Mouse (Mus musculus) heart, adult 11 months (tissue): Measurements from ENCODE around the gene Sod2.

Experiments
- DNase-seq: peaks from one replicate; pipeline ENCODE4 v3.0.0; 2022

Gene Sod2

DNA sequence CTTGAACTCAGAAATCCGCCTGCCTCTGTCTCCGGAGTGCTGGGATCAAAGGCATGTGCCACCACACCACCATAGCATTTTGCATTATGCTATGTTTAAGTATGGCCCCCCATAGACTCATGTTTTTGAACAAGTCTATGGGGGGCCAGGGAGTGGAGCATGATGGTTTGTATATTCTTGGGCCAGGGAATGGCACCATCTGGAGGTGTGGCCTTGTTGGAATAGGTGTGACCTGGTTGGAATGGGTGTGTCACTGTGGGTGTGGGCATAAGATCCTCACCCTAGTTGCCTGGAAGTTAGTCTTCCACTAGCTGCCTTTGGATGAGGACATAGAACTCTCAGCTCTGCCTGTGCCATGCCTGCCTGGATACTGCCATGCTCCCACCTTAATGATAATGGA is at the start of gene Sod2:
Sod2 (plus strand) TSS at position 301 of the 400 bp plus-strand sequence.
- peak; percentile 84 for DNase-seq

DNA sequence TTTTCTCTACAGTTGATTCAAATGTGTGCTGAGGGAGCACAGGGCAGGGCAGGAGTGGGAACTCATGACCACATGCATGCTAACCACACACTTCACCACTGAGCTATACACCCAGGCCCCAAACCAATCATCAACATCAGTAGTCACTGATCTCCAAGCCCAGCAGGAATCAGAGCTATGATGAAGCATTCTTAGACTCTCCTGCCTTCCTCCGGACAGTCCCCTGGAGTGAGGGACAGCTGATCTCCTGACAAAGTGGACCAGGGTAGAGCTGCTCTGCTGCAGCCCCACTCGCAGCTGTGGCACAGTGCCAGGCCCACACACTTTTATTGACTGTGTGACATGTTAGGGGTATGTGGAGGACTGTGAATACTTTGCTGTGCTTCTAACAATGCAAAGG is 47.3 kb upstream of the Sod2 start:
- peak; percentile 83 for DNase-seq

DNA sequence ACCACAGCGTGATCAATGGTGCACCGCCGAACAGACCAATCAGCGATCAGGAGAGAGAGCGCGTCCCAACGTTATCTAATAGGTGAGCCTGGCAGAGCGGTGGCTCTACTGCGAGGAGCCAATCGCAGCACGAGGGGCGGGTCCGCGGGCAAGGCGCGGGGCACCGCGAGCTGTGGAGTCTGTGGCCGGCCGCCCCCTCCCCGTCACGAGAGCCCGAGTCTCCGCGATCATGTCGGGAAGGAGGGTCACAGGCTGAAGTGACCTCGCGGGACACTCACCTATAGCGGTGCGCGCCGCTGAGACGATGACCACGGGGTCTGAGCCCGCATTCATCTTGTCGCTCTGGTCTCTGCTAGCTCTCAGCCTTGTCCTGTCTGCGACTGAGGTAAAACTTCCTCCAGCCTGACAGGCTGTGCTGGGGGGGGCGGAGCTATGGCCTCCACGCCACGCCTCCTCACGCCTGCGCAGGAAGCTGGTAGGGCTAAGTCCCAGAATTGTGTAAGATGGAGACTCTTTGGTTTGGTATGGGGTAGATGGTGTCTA is 46.2 kb upstream of the Sod2 start, which contains the start of gene Acat2:
Acat2 (minus strand) TSS at position 417 of the 543 bp plus-strand sequence.
- peak; percentile 100 for DNase-seq

DNA sequence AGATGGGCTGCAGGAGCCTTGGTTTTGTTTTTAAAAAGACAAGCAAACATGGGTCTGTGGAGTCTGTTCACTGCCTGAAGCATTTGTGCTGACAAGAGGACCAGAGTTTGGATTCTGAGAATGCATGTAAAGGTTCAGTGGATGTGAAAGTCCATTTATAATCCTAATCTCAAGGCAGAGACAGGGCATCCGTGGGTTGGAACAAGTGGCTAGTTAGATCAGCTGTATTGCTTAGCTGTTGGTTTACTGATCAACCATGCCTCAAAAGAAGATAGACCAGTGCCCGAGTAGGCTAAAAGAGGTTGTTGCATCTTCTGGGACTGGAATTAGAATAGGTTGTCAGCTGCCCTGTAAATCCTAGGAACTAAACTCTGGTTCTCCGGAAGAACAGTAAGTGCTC is 43.2 kb upstream of the Sod2 start:
- DNase-seq = no peak

DNA sequence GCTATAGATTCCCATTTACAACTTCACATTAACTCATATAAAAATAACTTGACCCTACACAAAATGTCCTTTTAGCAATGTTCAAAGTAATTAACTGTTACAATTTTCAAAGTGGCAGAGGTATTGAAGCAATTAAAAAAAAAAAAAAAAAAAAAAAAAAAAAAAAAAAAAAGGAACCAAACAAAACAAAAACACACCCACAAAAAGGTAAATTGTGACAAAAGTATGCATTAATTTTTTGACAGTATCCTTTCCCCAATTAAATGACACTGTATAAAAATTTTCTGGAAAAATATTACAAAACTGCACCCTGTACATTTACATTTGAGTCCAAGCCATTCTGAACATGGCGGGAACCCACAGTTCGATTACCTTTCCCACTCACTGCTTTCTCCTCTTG is 39.5 kb upstream of the Sod2 start:
- DNase-seq = no peak

DNA sequence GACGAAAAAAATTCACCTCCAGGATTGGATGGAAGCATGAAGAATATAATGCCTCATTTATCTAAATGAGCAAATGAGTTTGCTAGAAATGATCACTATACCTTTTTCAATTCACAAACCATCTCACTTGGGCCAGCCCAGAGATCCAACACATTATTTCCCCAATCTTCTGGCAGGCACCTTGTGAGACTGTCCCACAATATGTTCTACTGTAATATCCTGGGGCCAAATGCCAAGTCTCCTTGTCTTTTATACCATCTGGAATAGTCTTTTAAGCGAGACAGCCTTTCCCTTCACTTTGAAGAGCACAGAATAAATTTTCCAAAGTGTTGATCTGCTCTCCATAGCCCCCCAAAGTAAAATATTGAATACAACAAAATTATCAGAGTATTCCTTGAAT is 32.8 kb upstream of the Sod2 start:
- peak; percentile 55 for DNase-seq

DNA sequence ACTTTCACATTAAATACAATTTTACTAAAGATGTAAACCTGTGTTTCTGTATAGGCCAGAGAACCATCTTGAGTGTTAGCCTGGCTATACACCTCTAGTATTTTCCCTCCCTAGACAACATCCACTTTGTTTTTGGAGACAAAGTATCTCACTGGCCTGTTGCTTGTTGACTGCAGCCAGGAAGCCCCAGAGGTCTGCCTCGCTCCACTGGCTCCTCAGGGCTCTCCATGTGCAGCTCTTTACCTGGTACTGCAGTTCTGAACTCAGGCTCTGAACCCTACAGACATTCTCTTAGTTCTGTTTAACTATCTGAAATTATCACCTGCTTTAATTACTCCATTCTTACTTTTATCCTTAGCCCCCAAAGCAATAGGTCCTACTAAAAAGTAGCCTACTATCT is 28.1 kb upstream of the Sod2 start:
- peak; percentile 50 for DNase-seq

DNA sequence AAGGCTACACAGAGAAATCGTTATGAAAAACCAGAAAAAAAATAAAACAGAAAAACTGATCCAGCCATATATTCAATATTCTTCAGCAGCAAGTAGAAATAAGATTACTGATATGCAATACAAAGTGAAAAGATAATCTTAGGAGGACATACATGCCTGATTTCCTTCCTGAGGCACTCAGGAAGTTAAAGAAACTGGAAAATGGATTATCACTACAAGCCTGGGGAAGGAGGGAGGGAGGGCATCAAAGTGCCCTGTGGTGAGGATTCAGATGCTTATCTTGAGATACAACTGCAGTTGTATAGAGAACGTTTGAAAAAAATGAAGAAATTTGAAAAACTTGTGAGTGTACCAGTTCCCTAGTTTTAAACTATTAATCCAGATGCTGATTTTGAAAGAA is 22.7 kb upstream of the Sod2 start:
- no peak for DNase-seq

DNA sequence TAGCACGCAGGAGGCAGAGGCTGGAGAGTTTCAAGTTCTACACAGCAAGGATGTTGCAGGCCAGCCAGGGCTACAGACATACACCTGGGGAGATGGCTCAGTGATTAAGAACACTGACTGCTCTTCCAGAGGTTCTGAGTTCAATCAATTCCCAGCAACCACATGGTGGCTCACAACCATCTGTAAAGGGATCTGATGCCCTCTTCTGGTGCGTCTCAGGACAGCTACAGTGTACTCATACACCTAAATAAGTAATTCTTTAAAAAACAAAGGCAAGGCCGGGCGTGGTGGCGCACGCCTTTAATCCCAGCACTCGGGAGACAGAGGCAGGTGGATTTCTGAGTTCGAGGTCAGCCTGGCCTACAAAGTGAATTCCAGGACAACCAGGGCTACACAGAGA is 18.6 kb upstream of the Sod2 start:
- DNase-seq = peak; percentile 77

DNA sequence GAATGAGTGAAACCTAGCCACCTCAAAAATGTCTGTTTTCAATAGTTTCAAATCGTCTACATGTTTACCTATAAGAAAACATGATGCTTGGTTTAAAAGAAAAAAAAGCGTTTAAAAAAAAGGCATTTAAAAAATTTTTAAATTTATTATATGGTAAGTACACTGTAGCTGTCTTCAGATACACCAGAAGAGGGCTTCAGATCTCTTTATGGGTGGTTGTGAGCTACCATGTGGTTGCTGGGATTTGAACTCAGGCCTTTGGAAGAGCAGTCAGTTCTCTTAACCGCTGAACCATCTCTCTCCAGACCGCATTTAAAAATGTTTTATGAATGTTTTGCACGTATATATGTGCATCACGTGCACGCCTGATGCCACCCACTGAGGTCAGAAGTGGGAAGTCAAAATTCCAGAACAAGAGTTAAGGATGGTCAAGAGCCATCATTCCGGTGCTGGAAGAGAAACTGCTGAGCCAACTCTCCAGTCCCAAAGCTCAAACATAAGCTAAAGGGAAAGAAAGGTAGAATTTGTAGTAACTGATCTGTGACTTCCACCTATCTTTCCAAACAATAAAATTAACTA is 16.0 kb upstream of the Sod2 start:
- DNase-seq = peak; percentile 77

DNA sequence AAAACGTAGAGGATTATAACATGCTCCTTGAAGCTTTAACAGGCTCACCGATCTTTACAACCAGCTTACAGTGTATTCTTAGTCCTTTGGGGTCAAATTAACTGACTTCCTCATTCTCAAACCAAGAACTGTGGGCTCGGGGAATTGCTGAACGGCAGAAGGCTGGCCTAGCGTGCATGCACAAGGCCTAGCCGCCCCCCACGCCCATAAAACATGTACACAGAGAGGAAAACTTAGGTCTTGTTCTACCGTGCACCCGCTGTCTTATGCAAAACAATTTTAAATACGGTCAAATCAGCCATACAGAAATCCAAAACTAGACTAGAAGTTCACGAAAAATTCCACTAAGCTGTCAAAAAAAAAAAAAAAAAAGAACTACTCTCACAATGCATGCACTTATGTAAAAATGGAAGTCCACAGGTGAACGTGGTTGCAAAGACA is 15.4 kb upstream of the Sod2 start:
- DNase-seq = peak; percentile 88

DNA sequence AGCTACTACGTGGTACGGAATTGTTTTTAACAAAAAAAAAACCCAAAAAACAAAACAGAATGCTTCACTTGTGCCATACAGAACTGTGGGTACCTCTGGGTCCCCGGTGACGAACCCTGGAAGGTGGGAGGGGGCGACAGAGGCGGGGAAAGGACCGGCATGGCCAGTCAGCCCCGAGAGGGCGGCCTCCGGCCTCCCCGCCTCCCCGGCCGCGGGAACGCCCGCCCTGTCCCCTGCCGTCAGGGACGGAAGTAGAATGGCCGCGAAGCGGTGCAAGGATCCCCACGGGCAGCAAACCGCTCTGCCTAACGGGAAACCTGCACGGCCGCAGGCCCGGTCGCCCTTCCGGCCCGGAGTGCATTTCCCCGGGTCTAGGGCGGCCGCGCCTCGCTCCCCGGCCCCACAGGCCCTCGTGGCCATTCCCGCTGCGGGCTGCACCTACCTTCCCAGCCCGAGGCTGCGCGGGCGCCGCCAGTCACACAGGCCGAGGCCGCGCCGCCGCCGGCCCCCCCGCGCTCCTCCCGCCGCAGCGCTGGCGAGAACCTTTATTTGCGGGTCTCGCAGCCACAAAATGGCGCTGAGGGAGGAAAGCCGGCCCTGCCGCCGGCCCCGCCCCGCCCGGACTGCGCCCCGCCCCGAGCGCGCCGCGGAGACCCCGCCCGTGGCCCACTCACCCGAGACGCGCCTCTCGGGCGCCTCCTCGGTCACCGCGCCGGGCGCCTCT is 14.8 kb upstream of the Sod2 start:
- DNase-seq = peak; percentile 99

DNA sequence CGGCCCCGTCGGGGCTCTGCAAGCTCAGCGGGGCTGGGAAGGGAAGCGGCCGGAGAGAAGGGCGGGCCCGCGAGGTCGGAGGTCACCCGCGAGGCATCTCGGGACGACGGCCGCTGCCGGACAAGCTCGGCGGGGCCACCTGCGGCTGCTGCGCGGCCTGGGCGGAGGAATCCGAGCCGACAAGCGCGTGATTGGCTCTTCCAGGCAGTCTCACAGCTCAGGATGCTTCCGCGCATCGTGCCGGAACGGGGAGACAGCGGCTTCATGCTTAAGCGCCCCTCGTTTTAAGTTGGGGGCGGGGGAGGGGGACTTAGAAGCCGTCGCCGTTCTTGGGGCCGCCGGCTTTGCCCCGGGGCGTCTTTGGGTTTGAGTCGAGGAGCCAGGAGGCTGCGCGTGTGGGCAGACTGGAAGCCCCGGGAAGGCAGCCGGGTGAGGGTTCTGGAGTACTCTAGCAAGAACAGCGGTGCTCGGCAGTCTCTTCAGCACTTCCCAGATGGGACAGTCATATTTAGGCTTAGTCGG is 14.1 kb upstream of the Sod2 start:
- DNase-seq = peak; percentile 100

DNA sequence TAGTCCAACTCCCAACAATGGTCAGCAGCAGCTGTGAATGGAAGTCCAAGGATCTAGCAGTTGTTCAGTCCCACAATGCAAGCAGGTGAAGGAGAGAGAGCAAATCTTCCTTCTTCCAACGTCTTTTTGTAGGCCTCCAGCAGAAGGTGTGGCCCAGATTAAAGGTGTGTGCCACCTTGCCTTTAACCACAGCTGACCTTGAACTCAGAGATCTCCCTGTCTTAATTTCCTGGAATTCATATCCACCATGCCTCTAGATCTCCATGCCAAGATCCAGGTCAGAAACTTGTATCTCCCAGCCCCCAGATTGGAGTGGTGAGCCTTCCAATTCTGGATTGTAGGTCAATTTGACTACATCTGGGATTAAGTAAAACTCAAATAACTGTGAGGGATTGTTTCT is 12.6 kb upstream of the Sod2 start, which contains the start of gene Wtap:
Wtap (minus strand) TSS at position 101 of the 400 bp plus-strand sequence.
- DNase-seq = peak; percentile 63

DNA sequence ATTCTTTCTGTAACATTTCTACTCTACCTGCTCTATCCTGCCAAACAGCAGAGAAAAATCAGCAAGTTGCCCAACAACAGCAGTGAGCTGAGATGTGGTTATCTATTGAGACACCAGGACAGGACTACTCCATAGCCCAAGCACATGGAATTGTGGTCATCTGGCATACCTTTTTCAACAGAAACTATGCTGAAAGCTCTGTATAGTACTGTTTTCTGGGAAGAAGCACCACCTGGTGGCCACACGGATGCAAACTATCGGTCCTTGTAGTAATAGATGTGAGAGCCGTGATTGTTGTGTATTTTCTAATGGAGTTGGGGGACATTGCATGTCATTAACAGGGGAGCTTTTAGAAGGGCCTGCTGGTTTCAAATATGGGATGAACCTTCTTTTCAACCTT is 10.3 kb upstream of the Sod2 start:
- DNase-seq = peak; percentile 53

DNA sequence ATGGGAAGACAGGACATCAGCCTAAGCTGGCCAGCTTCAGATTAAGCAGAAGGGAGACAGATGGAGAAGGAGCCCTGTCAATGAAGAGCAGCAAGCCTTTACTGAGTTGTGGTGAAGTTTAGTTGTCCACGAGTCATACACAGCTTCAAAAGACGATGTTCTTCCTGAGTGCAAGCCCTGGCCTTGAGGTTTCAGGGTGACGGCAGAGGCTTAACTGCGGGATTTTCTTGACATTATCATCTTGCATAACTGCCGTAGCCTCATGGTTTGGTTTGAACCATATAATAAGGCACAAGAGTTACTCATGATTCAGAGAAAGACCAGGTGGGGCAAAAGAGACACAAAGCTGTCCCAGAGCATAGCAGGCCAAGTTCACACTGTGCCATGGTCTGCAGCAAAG is 8.8 kb upstream of the Sod2 start:
- peak; percentile 14 for DNase-seq

DNA sequence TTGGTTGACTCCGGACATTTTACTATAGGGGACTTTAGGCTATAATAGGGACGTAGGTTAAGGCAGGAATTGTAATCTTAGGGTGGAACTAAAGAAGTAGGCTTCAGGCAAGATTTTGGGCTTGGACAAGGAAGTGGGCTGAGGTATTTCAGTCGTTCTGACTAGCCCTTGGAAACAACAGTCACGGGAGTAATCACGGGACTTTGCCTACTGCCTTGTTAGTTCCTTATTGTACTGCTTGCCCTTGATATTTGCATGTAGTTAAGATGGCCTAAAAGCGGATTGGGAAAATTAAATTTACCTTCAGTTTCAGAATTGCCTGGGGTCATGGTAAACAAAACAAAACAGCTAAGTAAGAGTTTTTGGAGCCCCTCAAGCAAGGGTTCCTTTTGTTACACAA is 7.6 kb upstream of the Sod2 start:
- DNase-seq = no peak

DNA sequence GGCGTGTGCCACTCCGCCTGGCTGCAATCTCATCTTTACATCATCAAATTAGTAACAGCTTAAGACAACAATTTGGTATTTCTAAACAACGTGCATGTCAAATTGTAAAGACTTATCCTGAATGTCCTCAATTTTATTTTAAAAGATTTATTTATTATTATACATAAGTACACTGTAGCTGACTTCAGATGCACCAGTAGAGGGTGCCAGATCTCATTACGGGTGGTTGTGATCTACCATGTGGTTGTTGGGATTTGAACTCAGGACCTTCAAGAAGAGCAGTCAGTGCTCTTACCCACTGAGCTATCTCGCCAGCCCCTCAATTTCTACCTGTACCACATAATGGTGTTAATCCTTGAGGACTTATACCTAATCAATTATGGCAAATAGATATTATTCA is 4.4 kb upstream of the Sod2 start:
- peak; percentile 74 for DNase-seq

DNA sequence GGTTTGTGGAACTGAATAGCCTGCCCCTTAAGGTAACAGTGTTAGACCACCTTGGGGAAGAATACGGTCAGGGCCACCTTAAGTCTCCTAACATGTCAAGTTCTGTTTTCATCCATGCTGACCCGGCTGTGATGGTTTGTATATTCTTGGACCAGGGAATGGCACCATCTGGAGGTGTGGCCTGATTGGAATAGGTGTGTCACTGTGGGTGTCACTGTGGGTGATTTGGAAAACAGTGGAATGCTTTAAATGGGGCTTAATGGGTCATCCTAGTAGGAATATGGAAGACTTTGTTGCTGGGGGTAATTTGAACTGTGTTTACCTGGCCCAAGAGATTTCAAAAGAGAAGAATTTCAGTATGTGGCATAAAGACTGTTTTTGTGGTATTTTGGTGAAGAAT is 2.2 kb upstream of the Sod2 start:
- peak; percentile 46 for DNase-seq

DNA sequence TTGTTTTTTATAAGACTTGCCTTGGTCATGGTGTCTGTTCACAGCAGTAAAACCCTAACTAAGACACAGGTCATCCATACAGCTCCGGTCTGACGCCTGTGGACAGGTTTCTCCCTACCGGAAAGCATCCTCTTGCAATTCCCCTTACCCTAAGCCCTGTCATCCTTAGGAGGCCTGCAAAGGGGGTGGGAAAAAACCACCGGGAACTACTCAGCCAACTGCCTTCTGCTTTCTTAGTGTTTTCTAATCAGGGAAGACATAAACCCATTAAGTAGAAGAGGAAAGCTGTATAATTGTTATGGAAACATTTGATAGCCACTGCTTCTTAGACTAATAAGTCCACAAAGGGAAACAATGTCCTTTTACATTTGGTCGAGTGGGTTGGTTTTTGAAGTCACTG is 338 bp downstream of the Sod2 start:
- peak; percentile 90 for DNase-seq

DNA sequence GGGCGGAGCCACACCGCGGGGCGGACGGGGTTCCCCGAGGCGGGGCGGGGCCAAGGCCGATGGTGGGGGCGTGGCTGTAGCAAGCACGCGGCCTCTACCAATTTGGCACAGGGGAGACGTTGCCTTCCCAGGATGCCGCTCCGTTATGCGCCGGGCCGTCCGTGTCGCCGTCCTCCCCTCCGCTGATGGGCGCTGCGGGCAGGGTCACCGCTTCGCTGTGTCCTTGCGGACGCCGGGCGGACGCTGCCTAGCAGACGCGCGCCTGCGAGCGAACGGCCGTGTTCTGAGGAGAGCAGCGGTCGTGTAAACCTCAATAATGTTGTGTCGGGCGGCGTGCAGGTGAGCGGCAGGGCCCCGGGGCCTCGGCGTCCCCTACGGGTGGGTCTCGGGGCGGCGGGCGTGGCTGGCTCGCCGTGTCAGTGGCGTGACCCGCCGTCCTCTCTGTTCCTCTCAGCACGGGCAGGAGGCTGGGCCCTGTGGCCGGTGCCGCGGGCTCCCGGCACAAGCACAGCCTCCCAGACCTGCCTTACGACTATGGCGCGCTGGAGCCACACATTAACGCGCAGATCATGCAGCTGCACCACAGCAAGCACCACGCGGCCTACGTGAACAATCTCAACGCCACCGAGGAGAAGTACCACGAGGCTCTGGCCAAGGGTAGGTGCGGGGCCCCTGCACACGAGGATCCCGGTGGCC is 1.2 kb downstream of the Sod2 start:
- peak; percentile 100 for DNase-seq

DNA sequence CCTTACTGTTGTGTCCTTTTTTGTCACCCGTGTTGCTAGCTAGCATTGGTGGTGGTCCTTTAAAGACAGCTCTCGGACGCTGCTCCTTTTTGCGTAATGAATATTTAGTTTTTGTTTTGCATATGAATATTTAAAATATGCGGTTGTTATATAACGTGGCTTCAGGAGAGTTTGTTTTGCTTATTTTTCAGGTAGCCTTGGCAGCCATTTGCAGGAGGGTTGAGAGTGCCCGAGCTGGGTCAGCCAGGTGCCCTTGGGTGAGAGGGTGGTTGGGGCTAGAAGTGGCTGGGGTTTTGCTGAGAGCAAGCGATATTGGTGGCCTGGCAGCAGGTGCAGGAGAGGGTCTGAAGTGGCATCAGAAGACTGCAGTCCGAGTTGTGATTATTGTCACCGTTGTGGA is 1.9 kb downstream of the Sod2 start:
- peak; percentile 93 for DNase-seq

DNA sequence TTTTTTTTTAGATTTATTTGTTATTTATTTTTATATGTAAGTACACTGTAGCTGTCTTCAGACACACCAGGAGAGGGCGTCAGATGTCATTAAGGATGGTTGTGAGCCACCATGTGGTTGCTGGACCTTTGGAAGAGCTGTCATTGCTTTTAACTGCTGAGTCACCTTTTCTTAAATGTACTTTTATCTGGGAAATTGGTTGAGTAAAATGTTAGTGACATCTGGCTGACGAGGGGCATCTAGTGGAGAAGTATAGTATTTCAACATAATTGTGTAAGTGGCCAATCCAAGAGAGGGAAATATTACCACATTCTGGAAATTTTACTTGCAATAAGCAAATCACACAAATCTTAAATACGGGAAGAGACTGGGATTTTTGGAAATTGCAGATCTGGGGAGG is 3.2 kb downstream of the Sod2 start:
- peak; percentile 83 for DNase-seq

DNA sequence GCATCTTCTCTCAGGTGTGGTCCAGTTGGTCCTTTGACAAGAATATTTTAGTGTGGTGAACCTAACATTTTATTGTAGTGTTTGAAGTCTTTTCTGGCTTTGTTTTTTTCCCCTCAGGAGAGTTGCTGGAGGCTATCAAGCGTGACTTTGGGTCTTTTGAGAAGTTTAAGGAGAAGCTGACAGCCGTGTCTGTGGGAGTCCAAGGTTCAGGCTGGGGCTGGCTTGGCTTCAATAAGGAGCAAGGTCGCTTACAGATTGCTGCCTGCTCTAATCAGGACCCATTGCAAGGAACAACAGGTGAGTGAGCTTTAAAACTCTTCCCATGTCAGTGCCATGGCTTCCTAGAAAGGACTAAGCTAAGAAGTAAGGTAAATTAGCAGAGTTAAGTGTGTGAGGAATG is 6.7 kb downstream of the Sod2 start:
- no peak for DNase-seq
